Mouse (Mus musculus) ES-Bruce4 (cell line): ENCODE results near the gene Theg.

Source experiments
- CTCF ChIP-seq: IDR thresholded peaks from one replicate; pipeline ENCODE4 v1.8.1; 2011; ENCODE audit warnings: low read depth, low read length
- POLR2A ChIP-seq: IDR thresholded peaks from one replicate; pipeline ENCODE4 v1.8.1; 2011; ENCODE audit warnings: low read length; ENCODE audit not compliant: insufficient read depth

GRCm38 (mm10) chr10:79606537-79606936 is 19.4 kb upstream of the Theg start:
- no peak for TF ChIP-seq CTCF
- no peak for TF ChIP-seq POLR2A
